Mouse (Mus musculus) testis, adult 2 months (tissue): ENCODE measurements around the gene Dhrs13.

Experiments used
- CTCF ChIP-seq: fragments of 200-500 bp; IDR thresholded peaks from 2 replicates; pipeline ENCODE4 v1.5.1; 2012; ENCODE audit warnings: low read depth, mild to moderate bottlenecking, inconsistent platforms, low read length, moderate library complexity; ENCODE audit not compliant: control insufficient read depth, insufficient read depth, insufficient replicate concordance
- POLR2A ChIP-seq: fragments of 200-500 bp; IDR thresholded peaks from 2 replicates; pipeline ENCODE4 v1.6.1; 2012; ENCODE audit warnings: low read depth, mild to moderate bottlenecking, inconsistent platforms, low read length, moderate library complexity; ENCODE audit not compliant: control insufficient read depth

DNA sequence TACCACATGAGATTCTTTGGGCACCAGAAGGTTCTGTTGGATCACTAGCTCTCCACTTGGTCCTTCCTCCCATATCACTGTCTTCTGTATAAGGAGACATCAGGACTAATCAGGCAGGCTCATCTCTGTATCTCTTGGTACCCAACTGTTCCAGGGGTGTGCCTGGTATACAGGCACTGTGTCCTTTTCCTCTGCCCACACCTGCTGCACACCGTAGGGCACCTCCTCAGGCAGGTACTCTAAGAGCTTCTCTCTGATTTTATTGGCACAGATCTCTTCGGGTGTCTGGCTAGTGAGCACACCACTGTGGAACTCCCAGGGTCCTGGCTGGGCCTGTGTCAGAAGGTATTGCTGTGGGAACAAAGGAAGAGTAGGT, 42.2 kb downstream of the Dhrs13 start:
- no peak for TF ChIP-seq CTCF
- no peak for TF ChIP-seq POLR2A
